Mouse (Mus musculus): ENCODE data around the gene Dytn. TPM values are rescaled to one million over a fixed set of nuclear protein-coding genes. Genes with fewer than 3 reads are reported as not detected.

Dytn gene
- total and polyA plus RNA-seq, 2 experiments from 2014 or later = 0.26 TPM; not detected in 1

GRCm38 (mm10) chr1:63603870-63604500, 82.7 kb downstream of the Dytn start:
- WGBS = 40% methylated on average over 3 of the region's 3 CpGs
- H3K36me3 ChIP-seq (ENCODE audit: insufficient read depth, low read length) = no peaks in the 10 kb centered on the region
- H3K4me2 ChIP-seq (ENCODE audit: low read depth, low read length) = no peak overlapping the region
- H3K27ac ChIP-seq = no peak overlapping the region
- no peaks in the 10 kb centered on the region for H3K9me3 ChIP-seq (ENCODE audit: low read length)
- H3K4me3 ChIP-seq (ENCODE audit: low read length) = no peak overlapping the region
- H3K9ac ChIP-seq (replicated peaks; ENCODE audit: low read length) = no peak overlapping the region
- DNase-seq (ENCODE audit: low spot score) (no peak), ATAC-seq (no peak)
- no peak for TF ChIP-seq CTCF (IDR thresholded peaks at IDR 0.05; ENCODE audit: low read depth)
- no peaks in the 10 kb centered on the region for H3K4me1 ChIP-seq (ENCODE audit: insufficient read depth, low read length)
- H3K27me3 ChIP-seq (ENCODE audit: insufficient read depth, low read length) = no peaks in the 10 kb centered on the region

GRCm38 (mm10) chr1:63586869-63587268, 99.9 kb downstream of the Dytn start:
- ATAC-seq = peak; percentile 43; the same call in 1 of the 2 replicates
- no peak overlapping the region for H3K9ac ChIP-seq (replicated peaks; ENCODE audit: low read length)

GRCm38 (mm10) chr1:63579153-63579552, 107.6 kb downstream of the Dytn start:
- Histone ChIP-seq H3K4me1 (ENCODE audit: insufficient read depth, low read length) (no peaks in the 10 kb centered on the region), H3K27me3 (ENCODE audit: insufficient read depth, low read length) (no peaks in the 10 kb centered on the region), H3K4me2 (ENCODE audit: low read depth, low read length) (no peak overlapping the region), H3K4me3 (ENCODE audit: low read length) (no peak overlapping the region), H3K9ac (replicated peaks; ENCODE audit: low read length) (no peak overlapping the region), H3K27ac (no peak overlapping the region), H3K36me3 (ENCODE audit: insufficient read depth, low read length) (no peaks in the 10 kb centered on the region), H3K9me3 (ENCODE audit: low read length) (no peaks in the 10 kb centered on the region)
- 69% methylated on average over 8 of the region's 8 CpGs for WGBS
- DNase-seq (ENCODE audit: low spot score) (peak; percentile 17), ATAC-seq (no peak)
- no peak for TF ChIP-seq CTCF (IDR thresholded peaks at IDR 0.05; ENCODE audit: low read depth)

More at GRCm38 (mm10) chr1:63586869-63587268, 99.9 kb downstream of the Dytn start:
- H3K9me3 ChIP-seq (ENCODE audit: low read length) = no peaks in the 10 kb centered on the region
- no peaks in the 10 kb centered on the region for H3K27me3 ChIP-seq (ENCODE audit: insufficient read depth, low read length)
- WGBS = 51% methylated on average over 7 of the region's 7 CpGs
- no peak for TF ChIP-seq CTCF (IDR thresholded peaks at IDR 0.05; ENCODE audit: low read depth)
- H3K36me3 ChIP-seq (ENCODE audit: insufficient read depth, low read length) = no peaks in the 10 kb centered on the region
- H3K4me2 ChIP-seq (ENCODE audit: low read depth, low read length) = no peak overlapping the region
- DNase-seq (ENCODE audit: low spot score) = peak; percentile 30
- H3K27ac ChIP-seq = no peak overlapping the region
- H3K4me3 ChIP-seq (ENCODE audit: low read length) = no peak overlapping the region
- no peaks in the 10 kb centered on the region for H3K4me1 ChIP-seq (ENCODE audit: insufficient read depth, low read length)

- H3K4me1 ChIP-seq (ENCODE audit: insufficient read depth, low read length) = no peaks in the 10 kb centered on the region
- no peak overlapping the region for H3K27ac ChIP-seq
- DNase-seq (ENCODE audit: low spot score) = no peak
- WGBS = 59% methylated on average over 5 of the region's 5 CpGs
- H3K4me3 ChIP-seq (ENCODE audit: low read length) = no peak overlapping the region
- H3K9ac ChIP-seq (replicated peaks; ENCODE audit: low read length) = no peak overlapping the region
- no peak for TF ChIP-seq CTCF (IDR thresholded peaks at IDR 0.05; ENCODE audit: low read depth)
- H3K36me3 ChIP-seq (ENCODE audit: insufficient read depth, low read length) = no peaks in the 10 kb centered on the region
- ATAC-seq = no peak
- no peak overlapping the region for H3K4me2 ChIP-seq (ENCODE audit: low read depth, low read length)
- no peaks in the 10 kb centered on the region for H3K27me3 ChIP-seq (ENCODE audit: insufficient read depth, low read length)
- H3K9me3 ChIP-seq (ENCODE audit: low read length) = no peaks in the 10 kb centered on the region
Measured at GRCm38 (mm10) chr1:63576803-63577202, 109.9 kb downstream of the Dytn start.

- peak; percentile 50; the same call in 1 of the 2 replicates for ATAC-seq
- Histone ChIP-seq H3K4me2 (ENCODE audit: low read depth, low read length) (no peak overlapping the region), H3K4me1 (ENCODE audit: insufficient read depth, low read length) (no peaks in the 10 kb centered on the region), H3K9me3 (ENCODE audit: low read length) (no peaks in the 10 kb centered on the region), H3K27me3 (ENCODE audit: insufficient read depth, low read length) (no peaks in the 10 kb centered on the region), H3K27ac (peak overlapping the region; percentile 20; the same call in 1 of the 2 replicates), H3K4me3 (ENCODE audit: low read length) (no peak overlapping the region), H3K36me3 (ENCODE audit: insufficient read depth, low read length) (no peaks in the 10 kb centered on the region), H3K9ac (replicated peaks; ENCODE audit: low read length) (no peak overlapping the region)
- DNase-seq (ENCODE audit: low spot score) = no peak
- 46% methylated on average over 12 of the region's 12 CpGs for WGBS
- TF ChIP-seq CTCF (IDR thresholded peaks at IDR 0.05; ENCODE audit: low read depth) = no peak
Measured at GRCm38 (mm10) chr1:63573864-63574611, 112.7 kb downstream of the Dytn start.

GRCm38 (mm10) chr1:63573432-63573831, 113.3 kb downstream of the Dytn start:
- no peak for TF ChIP-seq CTCF (IDR thresholded peaks at IDR 0.05; ENCODE audit: low read depth)
- peak; percentile 83 for DNase-seq (ENCODE audit: low spot score)
- Histone ChIP-seq H3K4me3 (ENCODE audit: low read length) (no peak overlapping the region), H3K4me2 (ENCODE audit: low read depth, low read length) (no peak overlapping the region), H3K4me1 (ENCODE audit: insufficient read depth, low read length) (no peaks in the 10 kb centered on the region), H3K36me3 (ENCODE audit: insufficient read depth, low read length) (no peaks in the 10 kb centered on the region), H3K9me3 (ENCODE audit: low read length) (no peaks in the 10 kb centered on the region), H3K27ac (no peak overlapping the region), H3K9ac (replicated peaks; ENCODE audit: low read length) (no peak overlapping the region), H3K27me3 (ENCODE audit: insufficient read depth, low read length) (no peaks in the 10 kb centered on the region)
- 13% methylated on average over 6 of the region's 6 CpGs for WGBS
- peak; percentile 86 for ATAC-seq

Other genes with a start within 250 kb of the Dytn start
- gene Adam23, start 241.0 kb downstream of the Dytn start, total RNA-seq (2014; rRNA removed) = 46.5 and 62.1 TPM in 2 replicates
- 19.2 and 19.9 TPM in 2 replicates for gene Adam23, start 241.0 kb downstream of the Dytn start, polyA plus RNA-seq (2015; fragmentation: Nextera tagmentation; extraction: Ambion mirVana)
- gene Gm39653, start 71.0 kb downstream of the Dytn start, total RNA-seq (2014; rRNA removed) = not detected in 2 replicates
- gene Gm39653, start 71.0 kb downstream of the Dytn start, polyA plus RNA-seq (2015; fragmentation: Nextera tagmentation; extraction: Ambion mirVana) = not detected in 2 replicates
- 0.58 and 1.5 TPM in 2 replicates for gene Mdh1b, start 43.4 kb upstream of the Dytn start, total RNA-seq (2014; rRNA removed)
- gene Mdh1b, start 43.4 kb upstream of the Dytn start, polyA plus RNA-seq (2015; fragmentation: Nextera tagmentation; extraction: Ambion mirVana) = 0.43 and 0.68 TPM in 2 replicates
- gene Fastkd2, start 43.7 kb upstream of the Dytn start, total RNA-seq (2014; rRNA removed) = 16.0 and 51.4 TPM in 2 replicates
- gene Fastkd2, start 43.7 kb upstream of the Dytn start, polyA plus RNA-seq (2015; fragmentation: Nextera tagmentation; extraction: Ambion mirVana) = 25.9 and 31.9 TPM in 2 replicates
- gene 4933402D24Rik, start 82.3 kb upstream of the Dytn start, total RNA-seq (2014; rRNA removed) = not detected in 2 replicates
- gene 4933402D24Rik, start 82.3 kb upstream of the Dytn start, polyA plus RNA-seq (2015; fragmentation: Nextera tagmentation; extraction: Ambion mirVana) = 0.23 and 0.50 TPM in 2 replicates